Mouse (Mus musculus) CH12.LX (cell line): ENCODE measurements around the gene Slc6a2. TPM values are rescaled to one million over a fixed set of nuclear protein-coding genes. Genes with fewer than 3 reads are reported as not detected.

Source experiments
- DNase-seq: peaks from one replicate; pipeline ENCODE4 v3.0.0-alpha.2; 2013; ENCODE audit errors: extremely low read depth
- H3K27ac ChIP-seq: 2 replicates; pipeline ENCODE4 v1.5.1; 2012; ENCODE audit warnings: low read depth, mild to moderate bottlenecking, control low read depth, moderate library complexity; ENCODE audit not compliant: insufficient read depth
- H3K27me3 ChIP-seq: replicated peaks from 2 replicates; pipeline ENCODE3; 2012; ENCODE audit warnings: inconsistent platforms
- H3K36me3 ChIP-seq, 2 experiments: replicated peaks in 1 of 2; 2 replicates each; pipeline versions ENCODE3 to v1.6.1; 2012; ENCODE audit warnings: inconsistent platforms in 1 of 2, low read length in 1 of 2, mild to moderate bottlenecking in 1 of 2, mixed read lengths in 1 of 2, moderate library complexity in 1 of 2; ENCODE audit not compliant: control insufficient read depth in 1 of 2, insufficient read depth in 1 of 2
- H3K4me1 ChIP-seq, 2 experiments: 2 replicates each; pipeline ENCODE4 v1.6.1; 2012; ENCODE audit warnings: inconsistent platforms in 1 of 2, moderate library complexity in 1 of 2; ENCODE audit not compliant: insufficient read depth in 2 of 2, control insufficient read depth in 1 of 2
- H3K4me2 ChIP-seq: 2 replicates; pipeline ENCODE4 v1.6.1; 2012; ENCODE audit warnings: low read depth, mild to moderate bottlenecking, control low read depth; ENCODE audit not compliant: poor library complexity, insufficient read depth, severe bottlenecking
- H3K4me3 ChIP-seq, 3 experiments: fragments of 150-350 bp in 1 of 3; sonication (generic) in 1 of 3; replicated peaks in 1 of 3; 2 replicates each; pipeline versions ENCODE3 to v1.5.1; 2011 to 2012; ENCODE audit warnings: low read depth in 2 of 3, low read length in 2 of 3, mild to moderate bottlenecking in 2 of 3, moderate library complexity in 2 of 3, control low read depth in 1 of 3, improper control_type of control experiment in 1 of 3, inconsistent platforms in 1 of 3, mixed read lengths in 1 of 3; ENCODE audit not compliant: poor library complexity in 1 of 3
- H3K79me2 ChIP-seq: replicated peaks from 2 replicates; pipeline ENCODE4 v1.6.1; 2012; ENCODE audit warnings: mild to moderate bottlenecking, moderate library complexity; ENCODE audit not compliant: control insufficient read depth, poor library complexity, insufficient read depth, severe bottlenecking; ENCODE audit errors: extremely low read depth
- H3K9ac ChIP-seq: 2 replicates; pipeline ENCODE4 v1.6.1; 2012; ENCODE audit warnings: low read depth, mild to moderate bottlenecking, control low read depth, moderate library complexity; ENCODE audit not compliant: insufficient read depth
- H3K9me3 ChIP-seq: replicated peaks from 2 replicates; pipeline ENCODE3; 2012; ENCODE audit warnings: low read length, inconsistent platforms, mixed read lengths
- BHLHE40 ChIP-seq: IDR thresholded peaks from 2 replicates; pipeline ENCODE4 v1.6.1; 2011; ENCODE audit warnings: mild to moderate bottlenecking, low read depth, low read length, improper control_type of control experiment
- ELF1 ChIP-seq: IDR thresholded peaks from 2 replicates; pipeline ENCODE4 v1.6.1; 2014; ENCODE audit warnings: low read depth, mild to moderate bottlenecking, inconsistent platforms, low read length, improper control_type of control experiment
- GABPA ChIP-seq: IDR thresholded peaks from 2 replicates; pipeline ENCODE4 v1.6.1; 2012; ENCODE audit warnings: low read depth, low read length, improper control_type of control experiment, inconsistent platforms; ENCODE audit not compliant: insufficient replicate concordance
- HCFC1 ChIP-seq: IDR thresholded peaks from 2 replicates; pipeline ENCODE4 v1.6.1; 2012; ENCODE audit warnings: low read depth, mild to moderate bottlenecking, inconsistent platforms, low read length, improper control_type of control experiment
- KAT2A ChIP-seq: IDR thresholded peaks from 2 replicates; pipeline ENCODE4 v1.6.1; 2012; ENCODE audit warnings: low read length, improper control_type of control experiment, inconsistent platforms; ENCODE audit not compliant: insufficient replicate concordance
- MAX ChIP-seq: IDR thresholded peaks from 2 replicates; pipeline ENCODE4 v1.6.1; 2011; ENCODE audit warnings: low read length, improper control_type of control experiment
- MAZ ChIP-seq: IDR thresholded peaks from 2 replicates; pipeline ENCODE4 v1.6.1; 2012; ENCODE audit warnings: low read depth, mild to moderate bottlenecking, inconsistent platforms, low read length, improper control_type of control experiment, moderate library complexity
- MEF2A ChIP-seq: IDR thresholded peaks from 2 replicates; pipeline ENCODE4 v1.6.1; 2014; ENCODE audit warnings: low read depth, mild to moderate bottlenecking, inconsistent platforms, low read length, improper control_type of control experiment, borderline replicate concordance
- MXI1 ChIP-seq: IDR thresholded peaks from 2 replicates; pipeline ENCODE4 v1.6.1; 2011; ENCODE audit warnings: mild to moderate bottlenecking, low read depth, low read length, improper control_type of control experiment
- POLR2A ChIP-seq: IDR thresholded peaks from 2 replicates; pipeline ENCODE4 v1.6.1; 2011; ENCODE audit warnings: low read depth, mild to moderate bottlenecking, improper control_type of control experiment, low read length
- RAD21 ChIP-seq: IDR thresholded peaks from 2 replicates; pipeline ENCODE4 v1.6.1; 2011; ENCODE audit warnings: low read depth, mild to moderate bottlenecking, low read length, improper control_type of control experiment, moderate library complexity
- RCOR1 ChIP-seq: conservative IDR thresholded peaks from 2 replicates; pipeline ENCODE4 v1.6.1; 2012; ENCODE audit warnings: low read depth, mild to moderate bottlenecking, inconsistent platforms, low read length, improper control_type of control experiment
- SIN3A ChIP-seq: IDR thresholded peaks from 2 replicates; pipeline ENCODE4 v1.6.1; 2012; ENCODE audit warnings: low read length, improper control_type of control experiment, inconsistent platforms
- SMC3 ChIP-seq: IDR thresholded peaks from 2 replicates; pipeline ENCODE4 v1.6.1; 2011; ENCODE audit warnings: low read depth, low read length, improper control_type of control experiment
- UBTF ChIP-seq: IDR thresholded peaks from 2 replicates; pipeline ENCODE4 v1.6.1; 2012; ENCODE audit warnings: low read depth, mild to moderate bottlenecking, inconsistent platforms, low read length, improper control_type of control experiment, moderate library complexity
- USF1 ChIP-seq: IDR thresholded peaks from 2 replicates; pipeline ENCODE4 v1.6.1; 2014; ENCODE audit warnings: low read depth, mild to moderate bottlenecking, inconsistent platforms, low read length, improper control_type of control experiment
- ZKSCAN1 ChIP-seq: IDR thresholded peaks from 2 replicates; pipeline ENCODE4 v1.6.1; 2012; ENCODE audit warnings: low read depth, inconsistent platforms, low read length, improper control_type of control experiment, borderline replicate concordance
- ZMIZ1 ChIP-seq: IDR thresholded peaks from 2 replicates; pipeline ENCODE4 v1.6.1; 2012; ENCODE audit warnings: low read depth, mild to moderate bottlenecking, inconsistent platforms, low read length, improper control_type of control experiment
- dilution Hi-C: fragments of 300-500 bp; cut with MboI; formaldehyde crosslinking; loops from 2 replicates; pipeline ENCODE4 v1.14.3; 2020; ENCODE audit warnings: low sequenced_read_pairs; ENCODE audit not compliant: extremely low pct_unique_long_range_greater_than_20kb, extremely low pct_ligation_motif_present
- in situ Hi-C: fragments of 300-500 bp; cut with MboI; formaldehyde crosslinking; loops from 3 replicates; pipeline ENCODE4 v1.14.3; 2019; ENCODE audit warnings: low sequenced_read_pairs, low pct_ligation_motif_present, low pct_unique_long_range_greater_than_20kb, mixed read lengths
- polyA plus RNA-seq: library from polyadenylated mRNA; unstranded; fragments of >175 nt; gene quantifications from 2 replicates; pipeline ENCODE4 v1.2.1, GENCODE M21; 2012; ENCODE audit warnings: low read depth; ENCODE audit not compliant: insufficient read length
- total RNA-seq, 2 experiments: library from RNA; depleted of rRNA; stranded (reverse); fragments of 300-350 nt in 1 of 2; fragments of >200 nt in 1 of 2; gene quantifications; 2 replicates each; pipeline ENCODE4 v1.2.3; 2012 to 2014

Gene Slc6a2
- not detected in 2 replicates for total RNA-seq (2012; rRNA removed)
- not detected in 2 replicates for total RNA-seq (2014; rRNA removed)
- polyA plus RNA-seq = not detected in 2 replicates

- Histone ChIP-seq H3K27me3 (no peaks in the 10 kb centered on the region), H3K36me3 (no peaks in the 10 kb centered on the region), H3K27ac (no peak within 1 kb of the TSS), H3K4me1 (no peaks in the 10 kb centered on the region), H3K4me3 (peak within 1 kb of the TSS in 1 of 3 experiments; percentile 15), H3K4me2 (no peak within 1 kb of the TSS), H3K79me2 (no peaks in the 10 kb centered on the region), H3K9me3 (peaks cover 91% of the 10 kb centered on the region), H3K9ac (no peak within 1 kb of the TSS)
- in situ Hi-C loops = no loop called here
- DNase-seq = no peak
- no peak for TF ChIP-seq HCFC1
- TF ChIP-seq USF1 = no peak
- TF ChIP-seq ZMIZ1 = no peak
- TF ChIP-seq MAX = no peak
- no peak for TF ChIP-seq RAD21
- no peak for TF ChIP-seq MEF2A
- no peak for TF ChIP-seq UBTF
- TF ChIP-seq RCOR1 = no peak
- no peak for TF ChIP-seq POLR2A
- TF ChIP-seq MXI1 = no peak
- TF ChIP-seq ELF1 = no peak
- no peak for TF ChIP-seq KAT2A
- no peak for TF ChIP-seq BHLHE40
- no peak for TF ChIP-seq SMC3
- no peak for TF ChIP-seq MAZ
- dilution Hi-C loops = no loop called here
Observed at GRCm38 (mm10) chr8:92959779-92960178, at the start of gene Slc6a2. Slc6a2 (plus strand) TSS chr8:92960079.

- H3K9ac ChIP-seq = no peak overlapping the region
- TF ChIP-seq USF1 (no peak), SIN3A (no peak), BHLHE40 (no peak), ELF1 (no peak), UBTF (no peak), KAT2A (no peak), ZKSCAN1 (no peak), GABPA (no peak), MAZ (no peak)
- DNase-seq = no peak
- no peak overlapping the region for H3K27ac ChIP-seq
- peaks cover 70% of the 10 kb centered on the region for H3K9me3 ChIP-seq
- H3K4me1 ChIP-seq = no peaks in the 10 kb centered on the region
- H3K79me2 ChIP-seq = no peaks in the 10 kb centered on the region
- no peaks in the 10 kb centered on the region for H3K36me3 ChIP-seq
- dilution Hi-C loops = no loop called here
- no peak overlapping the region for H3K4me2 ChIP-seq
- in situ Hi-C loops = no loop called here
- H3K27me3 ChIP-seq = no peaks in the 10 kb centered on the region
- H3K4me3 ChIP-seq = no peak overlapping the region
Observed at GRCm38 (mm10) chr8:92911477-92911876, 48.4 kb upstream of the Slc6a2 start.
